Mouse (Mus musculus) midbrain, embryonic 14.5 days (tissue): ENCODE measurements around the gene Lrrc32. TPM values are rescaled to one million over a fixed set of nuclear protein-coding genes. Genes with fewer than 3 reads are reported as not detected.

ENCODE experiments used
- ATAC-seq: fragments of 200-750 bp; cut with Nextera tagmentation; 2 replicates; pipeline ENCODE4 v1.8.0; 2017; ENCODE audit warnings: moderate number of reproducible peaks, moderate library complexity; ENCODE audit not compliant: low FRiP score, low TSS enrichment
- DNase-seq: peaks from one replicate; pipeline ENCODE4 v3.0.0-alpha.2; 2015
- H3K27ac ChIP-seq: fragments of 300-500 bp; sonication (generic); replicated peaks from 2 replicates; pipeline ENCODE4 v1.5.1; 2014; ENCODE audit warnings: mild to moderate bottlenecking, low read depth, low read length, moderate library complexity
- H3K27me3 ChIP-seq: fragments of 300-500 bp; sonication (generic); 2 replicates; pipeline ENCODE4 v1.6.1; 2014; ENCODE audit warnings: low read length, control low read depth, mixed read lengths; ENCODE audit not compliant: control insufficient read depth, insufficient read depth
- H3K36me3 ChIP-seq: fragments of 300-500 bp; sonication (generic); 2 replicates; pipeline ENCODE4 v1.6.1; 2014; ENCODE audit warnings: low read length, control low read depth; ENCODE audit not compliant: control insufficient read depth, insufficient read depth
- H3K4me1 ChIP-seq: fragments of 300-500 bp; sonication (generic); 2 replicates; pipeline ENCODE4 v1.6.1; 2014; ENCODE audit warnings: mild to moderate bottlenecking, antibody characterized with exemption, low read length, control low read depth; ENCODE audit not compliant: control insufficient read depth, insufficient read depth
- H3K4me2 ChIP-seq: fragments of 300-500 bp; sonication (generic); 2 replicates; pipeline ENCODE4 v1.6.1; 2014; ENCODE audit warnings: mild to moderate bottlenecking, low read length, moderate library complexity
- H3K4me3 ChIP-seq: fragments of 300-500 bp; sonication (generic); replicated peaks from 2 replicates; pipeline ENCODE4 v1.5.1; 2014; ENCODE audit warnings: low read depth, low read length
- H3K9ac ChIP-seq: fragments of 300-500 bp; sonication (generic); replicated peaks from 2 replicates; pipeline ENCODE4 v1.6.1; 2014; ENCODE audit warnings: mild to moderate bottlenecking, low read length, moderate library complexity
- H3K9me3 ChIP-seq: fragments of 300-500 bp; sonication (generic); 2 replicates; pipeline ENCODE4 v1.6.1; 2016; ENCODE audit warnings: low read length, control low read depth, mixed read lengths; ENCODE audit not compliant: control insufficient read depth
- WGBS: fragments of 180-500 bp; shearing (Covaris S2); extraction: QIAGEN DNeasy Blood & Tissue Kit; methylation state at CpG from one replicate; pipeline ENCODE4 v1.1.7; 2014; 5-methylcytosine and 5-hydroxymethylcytosine counted together
- polyA plus RNA-seq: library from polyadenylated mRNA; unstranded; fragments of >200 nt; fragmentation: Nextera tagmentation; extraction: Ambion mirVana; gene quantifications from 2 replicates; pipeline ENCODE4 v1.2.1, GENCODE M21; 2014

Gene Lrrc32
- polyA plus RNA-seq, 1 experiment from 2014 or later, result 4.2 TPM

- no peak for ATAC-seq
- 96% methylated on average over 4 of the region's 4 CpGs for WGBS
- no peak overlapping the region for H3K9ac ChIP-seq
- DNase-seq, result no peak
- no peak overlapping the region for H3K27ac ChIP-seq
- H3K4me3 ChIP-seq, result no peak overlapping the region
- no peaks in the 10 kb centered on the region for H3K36me3 ChIP-seq
- H3K4me2 ChIP-seq, result no peak overlapping the region
- peaks cover 7% of the 10 kb centered on the region for H3K4me1 ChIP-seq
- no peaks in the 10 kb centered on the region for H3K27me3 ChIP-seq
- H3K9me3 ChIP-seq, result no peaks in the 10 kb centered on the region
Observed at GRCm38 (mm10) chr7:98532981-98533380, 43.9 kb downstream of the Lrrc32 start.

- no peaks in the 10 kb centered on the region for H3K27me3 ChIP-seq
- ATAC-seq, result no peak
- no peak overlapping the region for H3K4me3 ChIP-seq
- no peaks in the 10 kb centered on the region for H3K36me3 ChIP-seq
- H3K4me1 ChIP-seq, result peaks cover 11% of the 10 kb centered on the region
- H3K9ac ChIP-seq, result no peak overlapping the region
- H3K4me2 ChIP-seq, result no peak overlapping the region
- no peak overlapping the region for H3K27ac ChIP-seq
- DNase-seq, result no peak
- H3K9me3 ChIP-seq, result no peaks in the 10 kb centered on the region
- WGBS, result 94% methylated on average over 13 of the region's 13 CpGs
Observed at GRCm38 (mm10) chr7:98534432-98534855, 45.4 kb downstream of the Lrrc32 start.

DNA sequence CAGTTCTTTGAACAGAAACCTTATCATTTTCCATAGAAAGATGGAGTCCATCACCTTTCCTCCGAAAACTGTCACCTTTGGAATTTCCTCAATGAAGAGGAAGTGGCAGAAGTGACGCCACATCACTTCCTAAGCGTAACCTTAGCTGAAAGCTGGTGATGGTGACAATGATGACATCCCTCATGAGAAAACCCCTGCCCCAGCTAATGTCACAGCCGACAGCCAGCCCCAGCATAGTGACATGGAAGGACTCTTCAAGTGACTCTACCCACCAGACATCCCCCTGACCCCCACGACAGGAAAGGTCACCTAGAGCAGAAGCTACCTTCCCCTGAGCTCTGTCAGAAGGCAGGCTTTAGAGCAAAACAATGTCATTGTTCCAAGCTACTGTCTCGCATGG, 46.1 kb downstream of the Lrrc32 start:
- DNase-seq (no peak), ATAC-seq (no peak)
- Histone ChIP-seq H3K27me3 (no peaks in the 10 kb centered on the region), H3K36me3 (no peaks in the 10 kb centered on the region), H3K4me3 (no peak overlapping the region), H3K9me3 (no peaks in the 10 kb centered on the region), H3K9ac (no peak overlapping the region), H3K27ac (no peak overlapping the region), H3K4me1 (peaks cover 11% of the 10 kb centered on the region), H3K4me2 (no peak overlapping the region)
- 91% methylated on average over 6 of the region's 6 CpGs for WGBS

- H3K4me1 ChIP-seq, result peaks cover 11% of the 10 kb centered on the region
- no peak overlapping the region for H3K27ac ChIP-seq
- H3K36me3 ChIP-seq, result no peaks in the 10 kb centered on the region
- no peak for ATAC-seq
- DNase-seq, result no peak
- no peak overlapping the region for H3K4me2 ChIP-seq
- 89% methylated on average over 4 of the region's 4 CpGs for WGBS
- H3K9me3 ChIP-seq, result no peaks in the 10 kb centered on the region
- H3K9ac ChIP-seq, result no peak overlapping the region
- no peaks in the 10 kb centered on the region for H3K27me3 ChIP-seq
- no peak overlapping the region for H3K4me3 ChIP-seq
Observed at GRCm38 (mm10) chr7:98535882-98536281, 46.8 kb downstream of the Lrrc32 start.

GRCm38 (mm10) chr7:98537210-98537966, 48.3 kb downstream of the Lrrc32 start:
- peak overlapping the region; percentile 38; the same call in 1 of the 2 replicates for H3K27ac ChIP-seq
- H3K4me2 ChIP-seq, result no peak overlapping the region
- WGBS, result 22% methylated on average over 10 of the region's 10 CpGs
- peak; percentile 67 for DNase-seq
- ATAC-seq, result peak; percentile 31; the same call in 1 of the 2 replicates
- H3K9ac ChIP-seq, result 0 out of 2 replicates have a peak overlapping the region, but pooled peaks have one; percentile 26
- no peaks in the 10 kb centered on the region for H3K27me3 ChIP-seq
- H3K9me3 ChIP-seq, result no peaks in the 10 kb centered on the region
- peaks cover 11% of the 10 kb centered on the region for H3K4me1 ChIP-seq
- no peak overlapping the region for H3K4me3 ChIP-seq
- no peaks in the 10 kb centered on the region for H3K36me3 ChIP-seq

GRCm38 (mm10) chr7:98537967-98538573, 49.0 kb downstream of the Lrrc32 start:
- WGBS, result 11% methylated on average over 8 of the region's 8 CpGs
- DNase-seq (peak; percentile 55), ATAC-seq (0 out of 2 replicates have a peak, but pooled peaks have one; percentile 17)
- Histone ChIP-seq H3K27ac (peak overlapping the region; percentile 38; the same call in 1 of the 2 replicates), H3K4me3 (no peak overlapping the region), H3K9ac (no peak overlapping the region), H3K4me2 (no peak overlapping the region), H3K9me3 (no peaks in the 10 kb centered on the region), H3K27me3 (no peaks in the 10 kb centered on the region), H3K4me1 (peaks cover 11% of the 10 kb centered on the region), H3K36me3 (no peaks in the 10 kb centered on the region)

GRCm38 (mm10) chr7:98540879-98541278, 51.8 kb downstream of the Lrrc32 start:
- Histone ChIP-seq H3K4me3 (no peak overlapping the region), H3K27me3 (no peaks in the 10 kb centered on the region), H3K4me2 (no peak overlapping the region), H3K9me3 (no peaks in the 10 kb centered on the region), H3K4me1 (peaks cover 11% of the 10 kb centered on the region), H3K9ac (no peak overlapping the region), H3K27ac (no peak overlapping the region), H3K36me3 (no peaks in the 10 kb centered on the region)
- no peak for ATAC-seq
- 67% methylated on average over 2 of the region's 2 CpGs for WGBS
- no peak for DNase-seq

GRCm38 (mm10) chr7:98541564-98541963, 52.5 kb downstream of the Lrrc32 start:
- DNase-seq, result no peak
- no peaks in the 10 kb centered on the region for H3K9me3 ChIP-seq
- no peaks in the 10 kb centered on the region for H3K36me3 ChIP-seq
- ATAC-seq, result no peak
- 95% methylated on average over 5 of the region's 5 CpGs for WGBS
- H3K4me3 ChIP-seq, result no peak overlapping the region
- no peaks in the 10 kb centered on the region for H3K27me3 ChIP-seq
- peaks cover 11% of the 10 kb centered on the region for H3K4me1 ChIP-seq
- no peak overlapping the region for H3K4me2 ChIP-seq
- no peak overlapping the region for H3K27ac ChIP-seq
- no peak overlapping the region for H3K9ac ChIP-seq

DNA sequence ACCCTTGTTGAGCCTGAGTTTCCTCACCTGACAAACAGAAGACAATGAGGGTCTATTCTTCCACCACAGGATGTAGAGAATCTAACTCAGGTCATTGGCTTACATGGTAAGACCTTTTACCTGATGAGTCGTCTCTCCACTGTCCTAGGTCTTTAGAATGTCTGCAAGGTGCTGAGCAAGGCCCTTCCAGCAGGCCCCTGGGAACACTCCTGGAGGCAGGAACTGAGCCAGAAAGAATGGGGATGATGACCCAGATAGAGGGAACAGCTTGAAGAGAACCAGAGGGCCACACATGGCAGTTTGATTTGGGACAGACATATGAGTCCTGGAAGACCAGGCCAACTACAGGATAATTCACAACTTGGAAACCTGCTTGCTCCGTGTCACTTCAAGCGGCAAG, 53.2 kb downstream of the Lrrc32 start:
- H3K27ac ChIP-seq, result no peak overlapping the region
- H3K4me2 ChIP-seq, result no peak overlapping the region
- H3K9ac ChIP-seq, result no peak overlapping the region
- peaks cover 10% of the 10 kb centered on the region for H3K4me1 ChIP-seq
- no peaks in the 10 kb centered on the region for H3K36me3 ChIP-seq
- 92% methylated on average over 3 of the region's 3 CpGs for WGBS
- no peaks in the 10 kb centered on the region for H3K9me3 ChIP-seq
- H3K4me3 ChIP-seq, result no peak overlapping the region
- ATAC-seq, result no peak
- DNase-seq, result no peak
- no peaks in the 10 kb centered on the region for H3K27me3 ChIP-seq
